Mouse (Mus musculus): Measurements from ENCODE around the gene Kcnq5. TPM values are rescaled to one million over a fixed set of nuclear protein-coding genes. Genes with fewer than 3 reads are reported as not detected.

The Kcnq5 gene
- polyA plus RNA-seq (2015; fragmentation: Nextera tagmentation; extraction: Ambion mirVana) = 2.4 and 4.9 TPM in 2 replicates

DNA sequence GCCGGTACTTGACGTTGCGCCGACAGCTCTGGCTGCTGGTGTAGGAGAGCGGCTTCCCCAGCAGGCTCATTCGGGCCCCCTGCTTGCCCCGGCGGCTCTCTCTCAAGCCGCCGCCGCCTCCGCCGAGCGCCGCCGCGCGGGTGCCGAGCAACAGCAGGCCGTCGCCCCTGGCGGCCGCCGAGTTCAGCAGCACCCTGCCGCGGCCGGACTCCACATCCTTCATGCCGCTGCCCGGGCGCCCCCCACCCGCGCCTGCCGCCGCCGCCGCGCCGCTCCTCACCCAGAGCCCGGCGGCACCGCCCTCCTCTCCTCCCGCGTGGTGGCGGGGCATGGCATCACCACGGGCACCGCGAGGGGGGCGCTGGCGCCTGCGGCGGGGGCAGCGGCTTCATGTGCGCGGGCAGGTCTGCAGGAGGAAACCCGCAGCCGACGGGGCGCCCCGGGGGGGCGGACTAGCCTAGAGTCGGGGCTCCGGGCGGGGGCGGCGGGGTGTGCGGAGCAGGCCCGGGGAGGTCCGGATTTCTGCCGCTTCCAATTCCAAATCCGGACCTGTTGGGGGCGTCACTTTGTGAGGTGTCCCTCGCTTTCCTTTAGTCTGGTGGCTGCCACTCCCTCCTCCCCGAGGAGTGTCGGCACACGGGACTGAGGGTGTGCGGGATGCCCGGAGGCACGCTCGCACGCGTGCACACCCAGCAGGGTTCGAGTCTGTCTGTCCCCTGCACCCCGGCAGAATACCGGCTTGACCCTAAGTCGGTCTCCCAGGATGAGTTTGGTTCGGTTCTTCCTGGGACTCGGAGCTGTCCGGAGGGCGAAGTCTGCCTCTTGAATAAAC lies at the start of gene Kcnq5:
Gene Kcnq5, minus strand, starts transcription at position 692 of the 832 bp plus-strand sequence.
- H3K4me3 ChIP-seq = peak within 1 kb of the TSS; percentile 64
- H3K27me3 ChIP-seq = peaks cover 22% of the 10 kb centered on the region; the same call in 1 of the 2 replicates
- H3K4me1 ChIP-seq = peaks cover 21% of the 10 kb centered on the region
- ATAC-seq (ENCODE audit: insufficient number of reproducible peaks, insufficient read depth, low FRiP score, low TSS enrichment, low read depth) = peak; percentile 73
- peak within 1 kb of the TSS; percentile 94 for H3K4me2 ChIP-seq
- peak within 1 kb of the TSS; percentile 75 for H3K9ac ChIP-seq
- H3K27ac ChIP-seq = peak within 1 kb of the TSS; percentile 55
- WGBS = under 1% methylated on average over 71 of the region's 89 CpGs
- H3K36me3 ChIP-seq = no peaks in the 10 kb centered on the region
- H3K9me3 ChIP-seq = no peaks in the 10 kb centered on the region

GRCm38 (mm10) chr1:21979755-21980154 lies 18.0 kb upstream of the Kcnq5 start:
- no peak overlapping the region for H3K4me3 ChIP-seq
- no peak for ATAC-seq (ENCODE audit: insufficient number of reproducible peaks, insufficient read depth, low FRiP score, low TSS enrichment, low read depth)
- H3K9ac ChIP-seq = no peak overlapping the region
- H3K36me3 ChIP-seq = no peaks in the 10 kb centered on the region
- H3K27ac ChIP-seq = no peak overlapping the region
- no peaks in the 10 kb centered on the region for H3K4me1 ChIP-seq
- H3K4me2 ChIP-seq = no peak overlapping the region
- H3K9me3 ChIP-seq = no peaks in the 10 kb centered on the region
- no peaks in the 10 kb centered on the region for H3K27me3 ChIP-seq

DNA sequence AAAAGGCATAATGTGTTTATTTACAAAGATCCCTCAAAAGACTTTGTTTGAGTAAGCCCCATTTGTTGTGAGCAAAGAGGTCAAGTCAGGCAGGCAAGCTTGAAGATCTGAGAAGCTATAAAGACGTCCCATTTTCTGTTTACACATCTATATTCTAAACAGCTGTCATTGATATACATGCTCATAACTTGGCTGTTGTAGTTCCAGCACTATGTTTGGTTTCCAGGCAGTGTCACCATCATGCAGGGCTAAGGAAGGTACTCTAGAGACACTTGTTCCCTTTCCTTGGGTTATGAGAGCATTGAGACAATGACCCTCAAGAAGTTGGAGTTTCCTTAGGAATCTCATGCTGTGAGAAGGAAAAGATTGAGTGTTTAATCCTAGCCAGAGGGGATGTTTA lies 17.6 kb upstream of the Kcnq5 start:
- no peak for ATAC-seq (ENCODE audit: insufficient number of reproducible peaks, insufficient read depth, low FRiP score, low TSS enrichment, low read depth)
- no peaks in the 10 kb centered on the region for H3K27me3 ChIP-seq
- 56% methylated on average over 1 of the region's 1 CpGs for WGBS

DNA sequence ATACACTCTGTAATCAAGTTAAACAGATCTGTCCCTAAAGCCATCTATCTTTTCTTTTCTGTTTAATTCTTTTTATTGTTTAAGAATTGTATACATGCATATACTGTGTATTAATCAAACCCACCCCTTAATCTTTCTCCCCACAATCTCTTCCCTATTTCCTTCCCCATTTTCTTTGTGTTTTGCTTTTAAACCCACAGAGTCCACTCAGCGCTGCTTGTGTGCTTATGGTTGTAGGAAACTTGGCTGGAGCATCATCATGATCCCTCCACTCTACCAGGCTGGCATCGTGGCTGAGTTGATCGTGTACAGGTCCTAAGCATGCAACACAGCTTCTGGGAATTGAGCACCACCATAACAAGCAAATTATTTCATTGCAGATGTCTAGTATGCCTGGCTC lies 12.3 kb upstream of the Kcnq5 start:
- no peaks in the 10 kb centered on the region for H3K4me1 ChIP-seq
- 89% methylated on average over 3 of the region's 3 CpGs for WGBS

More for the DNA sequence above, 17.6 kb upstream of the Kcnq5 start:
- Histone ChIP-seq H3K9me3 (no peaks in the 10 kb centered on the region), H3K4me3 (no peak overlapping the region), H3K27ac (no peak overlapping the region), H3K4me1 (no peaks in the 10 kb centered on the region), H3K9ac (no peak overlapping the region), H3K4me2 (no peak overlapping the region), H3K36me3 (no peaks in the 10 kb centered on the region)

GRCm38 (mm10) chr1:21967139-21967538 lies 5.4 kb upstream of the Kcnq5 start:
- WGBS = 74% methylated on average over 3 of the region's 3 CpGs
- H3K36me3 ChIP-seq = no peaks in the 10 kb centered on the region
- no peaks in the 10 kb centered on the region for H3K9me3 ChIP-seq
- H3K4me3 ChIP-seq = no peak overlapping the region
- H3K9ac ChIP-seq = no peak overlapping the region
- no peak overlapping the region for H3K4me2 ChIP-seq
- peaks cover 17% of the 10 kb centered on the region; the same call in 1 of the 2 replicates for H3K27me3 ChIP-seq
- H3K4me1 ChIP-seq = peaks cover 2% of the 10 kb centered on the region
- no peak overlapping the region for H3K27ac ChIP-seq
- no peak for ATAC-seq (ENCODE audit: insufficient number of reproducible peaks, insufficient read depth, low FRiP score, low TSS enrichment, low read depth)

More for the DNA sequence above, 12.3 kb upstream of the Kcnq5 start:
- Histone ChIP-seq H3K4me3 (no peak overlapping the region), H3K27me3 (no peaks in the 10 kb centered on the region), H3K4me2 (no peak overlapping the region), H3K36me3 (no peaks in the 10 kb centered on the region), H3K9me3 (no peaks in the 10 kb centered on the region), H3K9ac (no peak overlapping the region), H3K27ac (no peak overlapping the region)
- ATAC-seq (ENCODE audit: insufficient number of reproducible peaks, insufficient read depth, low FRiP score, low TSS enrichment, low read depth) = no peak

- no peak for ATAC-seq (ENCODE audit: insufficient number of reproducible peaks, insufficient read depth, low FRiP score, low TSS enrichment, low read depth)
These were observed 1.4 kb upstream of the Kcnq5 start for GRCm38 (mm10) chr1:21962896-21963864.

DNA sequence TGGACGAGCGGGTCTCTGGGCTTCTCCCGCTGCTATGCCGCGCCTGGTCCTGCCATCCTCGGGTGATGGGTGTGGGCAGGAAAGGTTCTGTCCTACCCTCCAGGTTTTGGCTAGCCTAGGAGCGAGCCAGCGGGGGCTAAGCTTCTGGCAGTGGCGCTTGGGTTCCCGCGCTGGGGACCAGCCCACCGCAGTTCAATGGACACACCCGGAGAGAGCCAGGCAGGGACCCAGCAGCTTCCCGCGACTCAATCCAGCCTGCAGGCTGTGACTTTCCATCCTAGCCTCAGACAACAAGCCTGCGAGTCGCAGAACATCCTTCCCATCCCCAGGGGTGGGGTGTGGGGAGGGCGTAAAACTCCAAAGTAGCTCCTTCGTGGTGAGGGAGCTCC lies 335 bp upstream of the Kcnq5 start:
- Histone ChIP-seq H3K4me2 (peak overlapping the region; percentile 94), H3K36me3 (no peaks in the 10 kb centered on the region), H3K4me3 (peak overlapping the region; percentile 64), H3K4me1 (peaks cover 21% of the 10 kb centered on the region), H3K9ac (peak overlapping the region; percentile 75), H3K27ac (no peak overlapping the region), H3K9me3 (no peaks in the 10 kb centered on the region), H3K27me3 (peaks cover 22% of the 10 kb centered on the region; the same call in 1 of the 2 replicates)
- ATAC-seq (ENCODE audit: insufficient number of reproducible peaks, insufficient read depth, low FRiP score, low TSS enrichment, low read depth) = peak; percentile 40; the same call in 1 of the 2 replicates
- 2% methylated on average over 19 of the region's 19 CpGs for WGBS

More at GRCm38 (mm10) chr1:21962896-21963864, 1.4 kb upstream of the Kcnq5 start:
- H3K9me3 ChIP-seq = no peaks in the 10 kb centered on the region
- WGBS = 50% methylated on average over 16 of the region's 16 CpGs
- H3K27ac ChIP-seq = no peak overlapping the region
- no peak overlapping the region for H3K9ac ChIP-seq
- H3K27me3 ChIP-seq = peaks cover 22% of the 10 kb centered on the region; the same call in 1 of the 2 replicates
- H3K4me1 ChIP-seq = peaks cover 21% of the 10 kb centered on the region
- no peak overlapping the region for H3K4me2 ChIP-seq
- H3K4me3 ChIP-seq = no peak overlapping the region
- H3K36me3 ChIP-seq = no peaks in the 10 kb centered on the region

DNA sequence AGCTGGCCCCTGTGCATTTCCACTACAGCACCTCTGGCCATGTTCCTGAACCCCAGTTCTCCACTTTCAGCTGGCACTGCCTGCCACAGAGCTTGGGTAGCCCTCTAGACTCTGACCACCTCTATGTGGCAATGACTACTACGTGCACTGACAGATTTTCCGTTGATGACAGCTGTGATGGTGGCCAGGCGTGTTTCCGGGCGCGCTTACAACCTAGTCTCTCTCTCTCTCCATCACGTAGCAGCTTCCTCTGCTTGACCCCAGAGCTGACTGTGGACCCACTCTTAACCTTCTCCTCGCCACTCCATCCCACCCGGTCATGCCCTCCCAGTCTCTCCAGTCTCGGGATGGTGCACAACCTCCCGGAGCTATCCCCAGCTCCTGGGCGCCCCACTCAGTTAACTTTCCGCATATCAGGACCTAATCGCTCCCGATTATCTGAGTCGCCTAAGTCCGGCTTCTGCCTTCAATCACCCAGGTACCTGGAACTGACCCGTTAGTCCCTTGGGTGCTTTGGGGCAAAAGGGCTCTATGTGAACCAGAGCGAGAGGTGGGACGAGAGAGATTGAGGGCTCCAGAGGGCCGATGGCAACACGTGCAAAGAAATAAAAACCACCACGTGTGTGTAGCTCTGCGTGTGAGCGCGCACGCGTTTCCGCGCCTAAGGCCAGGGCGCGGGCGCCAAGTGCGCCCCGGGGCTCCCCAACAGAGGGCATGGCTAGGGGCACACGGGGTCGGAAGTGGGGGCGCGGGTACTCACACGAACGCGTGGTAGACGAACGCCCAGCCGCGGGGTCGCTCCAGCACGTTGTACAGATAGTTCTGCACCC lies 1.1 kb downstream of the Kcnq5 start:
- H3K4me2 ChIP-seq = peak overlapping the region; percentile 94
- H3K27me3 ChIP-seq = peaks cover 22% of the 10 kb centered on the region; the same call in 1 of the 2 replicates
- peak overlapping the region; percentile 64 for H3K4me3 ChIP-seq
- peak; percentile 6; the same call in 1 of the 2 replicates for ATAC-seq (ENCODE audit: insufficient number of reproducible peaks, insufficient read depth, low FRiP score, low TSS enrichment, low read depth)
- H3K36me3 ChIP-seq = no peaks in the 10 kb centered on the region
- peak overlapping the region; percentile 75 for H3K9ac ChIP-seq
- WGBS = under 1% methylated on average over 48 of the region's 48 CpGs
- peak overlapping the region; percentile 55 for H3K27ac ChIP-seq
- H3K9me3 ChIP-seq = no peaks in the 10 kb centered on the region
- peaks cover 21% of the 10 kb centered on the region for H3K4me1 ChIP-seq

DNA sequence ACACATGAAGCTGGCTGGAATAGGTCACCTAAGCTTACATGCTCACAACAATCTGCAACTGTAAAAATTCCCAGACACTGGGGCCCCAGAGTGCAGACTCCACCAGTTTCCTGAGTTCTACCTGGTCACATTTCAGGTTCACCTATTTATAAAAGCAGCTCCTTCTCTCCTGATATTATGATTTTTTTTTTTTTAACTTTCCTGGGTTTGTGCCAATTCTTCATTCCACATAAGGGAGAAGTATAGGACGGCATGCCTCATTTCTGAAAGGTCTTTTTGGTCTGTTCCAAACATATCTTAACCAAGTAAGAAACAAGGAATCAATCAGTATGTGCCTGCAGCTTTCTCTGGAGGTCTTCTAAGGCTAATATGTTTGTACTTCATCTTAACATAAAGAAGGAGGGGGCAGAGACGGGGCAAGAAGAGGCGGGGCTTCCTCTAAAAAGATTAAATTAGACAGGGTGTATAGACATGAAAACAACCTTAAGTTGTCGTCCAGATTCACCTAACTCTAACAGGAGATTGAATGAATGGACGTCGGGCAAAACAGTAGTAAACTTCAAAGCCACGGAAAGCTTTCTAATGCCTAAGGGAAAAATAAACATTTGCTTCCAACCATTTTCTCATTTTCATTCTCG lies 2.0 kb downstream of the Kcnq5 start:
- Histone ChIP-seq H3K9me3 (no peaks in the 10 kb centered on the region), H3K27me3 (peaks cover 22% of the 10 kb centered on the region; the same call in 1 of the 2 replicates), H3K4me3 (peak overlapping the region; percentile 64), H3K9ac (no peak overlapping the region), H3K4me1 (peaks cover 21% of the 10 kb centered on the region), H3K36me3 (no peaks in the 10 kb centered on the region), H3K27ac (no peak overlapping the region), H3K4me2 (peak overlapping the region; percentile 94)
- no peak for ATAC-seq (ENCODE audit: insufficient number of reproducible peaks, insufficient read depth, low FRiP score, low TSS enrichment, low read depth)
- WGBS = 15% methylated on average over 8 of the region's 8 CpGs

GRCm38 (mm10) chr1:21958013-21958412 lies 3.7 kb downstream of the Kcnq5 start:
- Histone ChIP-seq H3K27ac (no peak overlapping the region), H3K27me3 (peaks cover 13% of the 10 kb centered on the region; the same call in 1 of the 2 replicates), H3K36me3 (no peaks in the 10 kb centered on the region), H3K4me3 (no peak overlapping the region), H3K9me3 (no peaks in the 10 kb centered on the region), H3K4me1 (peaks cover 21% of the 10 kb centered on the region), H3K4me2 (no peak overlapping the region), H3K9ac (no peak overlapping the region)
- no peak for ATAC-seq (ENCODE audit: insufficient number of reproducible peaks, insufficient read depth, low FRiP score, low TSS enrichment, low read depth)
- 48% methylated on average over 4 of the region's 4 CpGs for WGBS
